Mouse (Mus musculus): Measurements from ENCODE around the gene Cnih2. TPM values are rescaled to one million over a fixed set of nuclear protein-coding genes. Genes with fewer than 3 reads are reported as not detected.

Cnih2 gene
- 2.9 and 5.7 TPM in 2 replicates for polyA plus RNA-seq (2015; fragmentation: Nextera tagmentation; extraction: Ambion mirVana)

GRCm38 (mm10) chr19:5098363-5099143, at the start of gene Cnih2:
TSS of gene Cnih2 (minus strand) at chr19:5098521.
- WGBS: 3% methylated on average over 45 of the region's 48 CpGs

GRCm38 (mm10) chr19:5139640-5140039, 41.3 kb upstream of the Cnih2 start:
- peaks cover 27% of the 10 kb centered on the region for H3K36me3 ChIP-seq
- 8% methylated on average over 2 of the region's 2 CpGs for WGBS
- H3K27ac ChIP-seq: no peak overlapping the region

More at GRCm38 (mm10) chr19:5098363-5099143, at the start of gene Cnih2:
- ATAC-seq (replicated peaks; ENCODE audit: insufficient number of reproducible peaks, insufficient read depth, low FRiP score, low read depth): peak; percentile 47; the same call in 1 of the 2 replicates
- Histone ChIP-seq H3K4me3 (peak within 1 kb of the TSS; percentile 55), H3K4me1 (replicated peaks) (peaks cover 55% of the 10 kb centered on the region), H3K27me3 (peaks cover 15% of the 10 kb centered on the region; the same call in 1 of the 2 replicates), H3K36me3 (peaks cover 38% of the 10 kb centered on the region), H3K4me2 (peak within 1 kb of the TSS; percentile 96), H3K27ac (no peak within 1 kb of the TSS), H3K9me3 (replicated peaks) (no peaks in the 10 kb centered on the region), H3K9ac (peak within 1 kb of the TSS; percentile 69)

GRCm38 (mm10) chr19:5131237-5131636, 32.9 kb upstream of the Cnih2 start:
- no peaks in the 10 kb centered on the region for H3K27me3 ChIP-seq
- no peak overlapping the region for H3K4me3 ChIP-seq
- WGBS: 65% methylated on average over 4 of the region's 4 CpGs
- H3K4me1 ChIP-seq (replicated peaks): no peaks in the 10 kb centered on the region
- no peaks in the 10 kb centered on the region for H3K9me3 ChIP-seq (replicated peaks)
- H3K27ac ChIP-seq: no peak overlapping the region
- H3K9ac ChIP-seq: no peak overlapping the region
- no peak overlapping the region for H3K4me2 ChIP-seq
- peaks cover 9% of the 10 kb centered on the region for H3K36me3 ChIP-seq
- ATAC-seq (replicated peaks; ENCODE audit: insufficient number of reproducible peaks, insufficient read depth, low FRiP score, low read depth): no peak

More at GRCm38 (mm10) chr19:5139640-5140039, 41.3 kb upstream of the Cnih2 start:
- Histone ChIP-seq H3K27me3 (no peaks in the 10 kb centered on the region), H3K9me3 (replicated peaks) (no peaks in the 10 kb centered on the region), H3K9ac (no peak overlapping the region), H3K4me2 (no peak overlapping the region), H3K4me3 (no peak overlapping the region), H3K4me1 (replicated peaks) (no peaks in the 10 kb centered on the region)
- no peak for ATAC-seq (replicated peaks; ENCODE audit: insufficient number of reproducible peaks, insufficient read depth, low FRiP score, low read depth)

GRCm38 (mm10) chr19:5129770-5130169, 31.4 kb upstream of the Cnih2 start:
- H3K9me3 ChIP-seq (replicated peaks): no peaks in the 10 kb centered on the region
- H3K4me3 ChIP-seq: no peak overlapping the region
- no peak for ATAC-seq (replicated peaks; ENCODE audit: insufficient number of reproducible peaks, insufficient read depth, low FRiP score, low read depth)
- H3K27me3 ChIP-seq: no peaks in the 10 kb centered on the region
- no peaks in the 10 kb centered on the region for H3K4me1 ChIP-seq (replicated peaks)
- WGBS: 52% methylated on average over 1 of the region's 1 CpGs
- peaks cover 6% of the 10 kb centered on the region for H3K36me3 ChIP-seq
- H3K9ac ChIP-seq: no peak overlapping the region
- H3K27ac ChIP-seq: no peak overlapping the region
- H3K4me2 ChIP-seq: no peak overlapping the region

GRCm38 (mm10) chr19:5124055-5124614, 25.8 kb upstream of the Cnih2 start:
- H3K4me2 ChIP-seq: no peak overlapping the region
- 56% methylated on average over 7 of the region's 7 CpGs for WGBS
- ATAC-seq (replicated peaks; ENCODE audit: insufficient number of reproducible peaks, insufficient read depth, low FRiP score, low read depth): no peak

GRCm38 (mm10) chr19:5123241-5123640, 24.9 kb upstream of the Cnih2 start:
- Histone ChIP-seq H3K27me3 (no peaks in the 10 kb centered on the region), H3K36me3 (no peaks in the 10 kb centered on the region), H3K9ac (no peak overlapping the region), H3K4me1 (replicated peaks) (peaks cover 14% of the 10 kb centered on the region), H3K4me3 (no peak overlapping the region), H3K9me3 (replicated peaks) (no peaks in the 10 kb centered on the region), H3K27ac (no peak overlapping the region), H3K4me2 (no peak overlapping the region)
- 76% methylated on average over 3 of the region's 3 CpGs for WGBS
- no peak for ATAC-seq (replicated peaks; ENCODE audit: insufficient number of reproducible peaks, insufficient read depth, low FRiP score, low read depth)

More at GRCm38 (mm10) chr19:5124055-5124614, 25.8 kb upstream of the Cnih2 start:
- H3K9ac ChIP-seq: no peak overlapping the region
- peaks cover 6% of the 10 kb centered on the region; the same call in 1 of the 2 replicates for H3K4me1 ChIP-seq (replicated peaks)
- H3K9me3 ChIP-seq (replicated peaks): no peaks in the 10 kb centered on the region
- H3K4me3 ChIP-seq: no peak overlapping the region
- H3K27ac ChIP-seq: no peak overlapping the region
- no peaks in the 10 kb centered on the region for H3K27me3 ChIP-seq
- no peaks in the 10 kb centered on the region for H3K36me3 ChIP-seq

- Histone ChIP-seq H3K4me1 (replicated peaks) (peaks cover 14% of the 10 kb centered on the region), H3K4me3 (no peak overlapping the region), H3K4me2 (no peak overlapping the region), H3K9me3 (replicated peaks) (no peaks in the 10 kb centered on the region), H3K36me3 (no peaks in the 10 kb centered on the region), H3K27ac (no peak overlapping the region), H3K9ac (no peak overlapping the region), H3K27me3 (no peaks in the 10 kb centered on the region)
- WGBS: 44% methylated on average over 10 of the region's 10 CpGs
- no peak for ATAC-seq (replicated peaks; ENCODE audit: insufficient number of reproducible peaks, insufficient read depth, low FRiP score, low read depth)
Observed at GRCm38 (mm10) chr19:5122492-5122891, 24.2 kb upstream of the Cnih2 start.

- peak; percentile 93; the same call in 1 of the 2 replicates for ATAC-seq (replicated peaks; ENCODE audit: insufficient number of reproducible peaks, insufficient read depth, low FRiP score, low read depth)
- WGBS: 1% methylated on average over 18 of the region's 18 CpGs
Observed at GRCm38 (mm10) chr19:5118384-5118698, 20.0 kb upstream of the Cnih2 start, which contains the start of gene Klc2. TSS of gene Klc2 (minus strand) at chr19:5118560.

GRCm38 (mm10) chr19:5117494-5118383, 19.4 kb upstream of the Cnih2 start:
- Histone ChIP-seq H3K4me2 (peak overlapping the region; percentile 86), H3K4me3 (peak overlapping the region; percentile 80), H3K27ac (peak overlapping the region; percentile 85), H3K9me3 (replicated peaks) (no peaks in the 10 kb centered on the region), H3K27me3 (no peaks in the 10 kb centered on the region), H3K9ac (peak overlapping the region; percentile 78), H3K4me1 (replicated peaks) (peaks cover 17% of the 10 kb centered on the region), H3K36me3 (peaks cover 10% of the 10 kb centered on the region)
- WGBS: under 1% methylated on average over 81 of the region's 83 CpGs
- ATAC-seq (replicated peaks; ENCODE audit: insufficient number of reproducible peaks, insufficient read depth, low FRiP score, low read depth): peak; percentile 85

More at GRCm38 (mm10) chr19:5118384-5118698, 20.0 kb upstream of the Cnih2 start, which contains the start of gene Klc2:
- Histone ChIP-seq H3K4me3 (peak within 1 kb of the TSS; percentile 80), H3K4me2 (peak within 1 kb of the TSS; percentile 86), H3K27ac (peak within 1 kb of the TSS; percentile 85), H3K4me1 (replicated peaks) (peaks cover 17% of the 10 kb centered on the region), H3K27me3 (no peaks in the 10 kb centered on the region), H3K9ac (peak within 1 kb of the TSS; percentile 78), H3K9me3 (replicated peaks) (no peaks in the 10 kb centered on the region), H3K36me3 (peaks cover 6% of the 10 kb centered on the region)

GRCm38 (mm10) chr19:5113783-5114182, 15.5 kb upstream of the Cnih2 start:
- Histone ChIP-seq H3K9ac (peak overlapping the region; percentile 28; the same call in 1 of the 2 replicates), H3K27ac (no peak overlapping the region), H3K4me3 (no peak overlapping the region), H3K4me1 (replicated peaks) (peaks cover 12% of the 10 kb centered on the region), H3K36me3 (peaks cover 46% of the 10 kb centered on the region), H3K4me2 (no peak overlapping the region), H3K9me3 (replicated peaks) (no peaks in the 10 kb centered on the region), H3K27me3 (no peaks in the 10 kb centered on the region)
- no peak for ATAC-seq (replicated peaks; ENCODE audit: insufficient number of reproducible peaks, insufficient read depth, low FRiP score, low read depth)
- 87% methylated on average over 7 of the region's 7 CpGs for WGBS
